Mouse (Mus musculus): Measurements from ENCODE around the gene Riok2.
A peak's percentile ranks its signal among the peaks of the same experiment; 100 is the strongest.

GRCm38 (mm10) chr17:17402222-17403004, 28.3 kb downstream of the Riok2 start, which contains the start of gene Lix1:
- TF ChIP-seq CTCF (IDR thresholded peaks at IDR 0.05; ENCODE audit: control insufficient read depth, insufficient read depth, insufficient replicate concordance, low read depth, low read length) (peak; percentile 14; the same call in 1 of the 2 replicates), POLR2A (IDR thresholded peaks at IDR 0.05; ENCODE audit: control insufficient read depth, low read depth, low read length) (no peak)

Data from testis, adult 2 months (tissue).